Mouse (Mus musculus): Measurements from ENCODE around the gene Wdr76.

GRCm38 (mm10) chr2:121570049-121570448 is 63.5 kb downstream of the Wdr76 start:
- TF ChIP-seq POLR2A (IDR thresholded peaks at IDR 0.05; ENCODE audit: low read depth, low read length) (no peak), CTCF (IDR thresholded peaks at IDR 0.05; ENCODE audit: extremely low read depth, insufficient read length, insufficient replicate concordance, low read depth, low read length) (no peak)

All from small intestine, adult 2 months (tissue).